Mouse (Mus musculus): ENCODE results near the gene Btbd8. TPM values are rescaled to one million over a fixed set of nuclear protein-coding genes. Genes with fewer than 3 reads are reported as not detected.

Gene Btbd8
- polyA plus RNA-seq (2015; fragmentation: Nextera tagmentation; extraction: Ambion mirVana): 3.4 and 4.2 TPM in 2 replicates

- H3K27me3 ChIP-seq: 0 out of 2 replicates have a peak, but pooled peaks cover 1% of the 10 kb centered on the region
- peak within 1 kb of the TSS; percentile 71 for H3K4me2 ChIP-seq
- peak; percentile 93 for ATAC-seq (ENCODE audit: insufficient number of reproducible peaks, low FRiP score, low TSS enrichment, low read depth)
- no peaks in the 10 kb centered on the region for H3K36me3 ChIP-seq
- under 1% methylated on average over 51 of the region's 51 CpGs for WGBS
- H3K27ac ChIP-seq: peak within 1 kb of the TSS; percentile 93
- H3K9ac ChIP-seq: peak within 1 kb of the TSS; percentile 93
- no peaks in the 10 kb centered on the region for H3K9me3 ChIP-seq
- peak within 1 kb of the TSS; percentile 97 for H3K4me3 ChIP-seq
- H3K4me1 ChIP-seq: peaks cover 6% of the 10 kb centered on the region; the same call in 1 of the 2 replicates
Measured at GRCm38 (mm10) chr5:107437464-107438281, at the start of gene Btbd8. Gene Btbd8 (plus strand): TSS chr5:107437997.

GRCm38 (mm10) chr5:107389373-107389772 is 48.4 kb upstream of the Btbd8 start:
- no peak overlapping the region for H3K4me2 ChIP-seq
- no peaks in the 10 kb centered on the region for H3K9me3 ChIP-seq
- ATAC-seq (ENCODE audit: insufficient number of reproducible peaks, low FRiP score, low TSS enrichment, low read depth): no peak
- 93% methylated on average over 2 of the region's 2 CpGs for WGBS
- no peak overlapping the region for H3K9ac ChIP-seq
- H3K27ac ChIP-seq: no peak overlapping the region
- no peaks in the 10 kb centered on the region for H3K4me1 ChIP-seq
- no peaks in the 10 kb centered on the region for H3K27me3 ChIP-seq
- H3K36me3 ChIP-seq: peaks cover 16% of the 10 kb centered on the region
- H3K4me3 ChIP-seq: no peak overlapping the region

GRCm38 (mm10) chr5:107394437-107394836 is 43.4 kb upstream of the Btbd8 start:
- Histone ChIP-seq H3K27ac (no peak overlapping the region), H3K4me3 (no peak overlapping the region), H3K9ac (no peak overlapping the region), H3K36me3 (no peaks in the 10 kb centered on the region), H3K9me3 (no peaks in the 10 kb centered on the region), H3K27me3 (no peaks in the 10 kb centered on the region), H3K4me1 (no peaks in the 10 kb centered on the region), H3K4me2 (no peak overlapping the region)
- WGBS: 43% methylated on average over 2 of the region's 2 CpGs
- no peak for ATAC-seq (ENCODE audit: insufficient number of reproducible peaks, low FRiP score, low TSS enrichment, low read depth)

GRCm38 (mm10) chr5:107402436-107402835 is 35.4 kb upstream of the Btbd8 start, which contains the start of gene Ephx4:
Gene Ephx4 (plus strand): TSS chr5:107402736.
- no peaks in the 10 kb centered on the region for H3K36me3 ChIP-seq
- peak within 1 kb of the TSS; percentile 56 for H3K4me3 ChIP-seq
- peaks cover 6% of the 10 kb centered on the region; the same call in 1 of the 2 replicates for H3K4me1 ChIP-seq
- 23% methylated on average over 5 of the region's 5 CpGs for WGBS
- H3K9ac ChIP-seq: peak within 1 kb of the TSS; percentile 58
- no peaks in the 10 kb centered on the region for H3K9me3 ChIP-seq
- no peak for ATAC-seq (ENCODE audit: insufficient number of reproducible peaks, low FRiP score, low TSS enrichment, low read depth)
- H3K27me3 ChIP-seq: peaks cover 23% of the 10 kb centered on the region
- H3K4me2 ChIP-seq: peak within 1 kb of the TSS; percentile 94
- no peak within 1 kb of the TSS for H3K27ac ChIP-seq

GRCm38 (mm10) chr5:107403011-107403946 is 34.5 kb upstream of the Btbd8 start:
- H3K27ac ChIP-seq: no peak overlapping the region
- H3K36me3 ChIP-seq: no peaks in the 10 kb centered on the region
- WGBS: under 1% methylated on average over 77 of the region's 80 CpGs
- H3K4me2 ChIP-seq: peak overlapping the region; percentile 94
- peaks cover 23% of the 10 kb centered on the region for H3K27me3 ChIP-seq
- ATAC-seq (ENCODE audit: insufficient number of reproducible peaks, low FRiP score, low TSS enrichment, low read depth): 0 out of 2 replicates have a peak, but pooled peaks have one; percentile 35
- H3K9me3 ChIP-seq: no peaks in the 10 kb centered on the region
- H3K9ac ChIP-seq: peak overlapping the region; percentile 58
- peak overlapping the region; percentile 56 for H3K4me3 ChIP-seq
- peaks cover 6% of the 10 kb centered on the region; the same call in 1 of the 2 replicates for H3K4me1 ChIP-seq

GRCm38 (mm10) chr5:107403947-107404684 is 33.7 kb upstream of the Btbd8 start:
- Histone ChIP-seq H3K4me2 (peak overlapping the region; percentile 94), H3K27ac (no peak overlapping the region), H3K9ac (peak overlapping the region; percentile 58; the same call in 1 of the 2 replicates), H3K36me3 (no peaks in the 10 kb centered on the region), H3K4me1 (peaks cover 6% of the 10 kb centered on the region; the same call in 1 of the 2 replicates), H3K27me3 (peaks cover 23% of the 10 kb centered on the region), H3K9me3 (no peaks in the 10 kb centered on the region), H3K4me3 (peak overlapping the region; percentile 56)
- WGBS: 32% methylated on average over 12 of the region's 12 CpGs
- ATAC-seq (ENCODE audit: insufficient number of reproducible peaks, low FRiP score, low TSS enrichment, low read depth): no peak

- H3K4me3 ChIP-seq: no peak overlapping the region
- peaks cover 23% of the 10 kb centered on the region for H3K27me3 ChIP-seq
- H3K27ac ChIP-seq: no peak overlapping the region
- H3K4me1 ChIP-seq: peaks cover 6% of the 10 kb centered on the region; the same call in 1 of the 2 replicates
- no peak for ATAC-seq (ENCODE audit: insufficient number of reproducible peaks, low FRiP score, low TSS enrichment, low read depth)
- no peaks in the 10 kb centered on the region for H3K9me3 ChIP-seq
- 78% methylated on average over 4 of the region's 4 CpGs for WGBS
- H3K9ac ChIP-seq: no peak overlapping the region
- H3K36me3 ChIP-seq: no peaks in the 10 kb centered on the region
- no peak overlapping the region for H3K4me2 ChIP-seq
Measured at GRCm38 (mm10) chr5:107405361-107405760, 32.4 kb upstream of the Btbd8 start.

GRCm38 (mm10) chr5:107410305-107410704 is 27.5 kb upstream of the Btbd8 start:
- H3K4me1 ChIP-seq: 0 out of 2 replicates have a peak, but pooled peaks cover 3% of the 10 kb centered on the region
- 89% methylated on average over 1 of the region's 1 CpGs for whole genome bisulfite sequencing
- H3K4me2 ChIP-seq: no peak overlapping the region
- ATAC-seq (ENCODE audit: insufficient number of reproducible peaks, low FRiP score, low TSS enrichment, low read depth): no peak
- no peaks in the 10 kb centered on the region for H3K9me3 ChIP-seq
- peaks cover 1% of the 10 kb centered on the region for H3K27me3 ChIP-seq
- no peak overlapping the region for H3K27ac ChIP-seq
- H3K4me3 ChIP-seq: no peak overlapping the region
- no peak overlapping the region for H3K9ac ChIP-seq
- H3K36me3 ChIP-seq: no peaks in the 10 kb centered on the region

- Histone ChIP-seq H3K4me1 (0 out of 2 replicates have a peak, but pooled peaks cover 3% of the 10 kb centered on the region), H3K27me3 (no peaks in the 10 kb centered on the region), H3K9ac (no peak overlapping the region), H3K27ac (peak overlapping the region; percentile 30; the same call in 1 of the 2 replicates), H3K4me2 (no peak overlapping the region), H3K9me3 (no peaks in the 10 kb centered on the region), H3K36me3 (no peaks in the 10 kb centered on the region), H3K4me3 (no peak overlapping the region)
- no peak for ATAC-seq (ENCODE audit: insufficient number of reproducible peaks, low FRiP score, low TSS enrichment, low read depth)
- WGBS: 15% methylated on average over 4 of the region's 4 CpGs
Measured at GRCm38 (mm10) chr5:107411326-107411725, 26.5 kb upstream of the Btbd8 start.

GRCm38 (mm10) chr5:107412285-107412684 is 25.5 kb upstream of the Btbd8 start:
- Histone ChIP-seq H3K27me3 (no peaks in the 10 kb centered on the region), H3K4me1 (0 out of 2 replicates have a peak, but pooled peaks cover 3% of the 10 kb centered on the region), H3K4me3 (no peak overlapping the region), H3K36me3 (no peaks in the 10 kb centered on the region), H3K9me3 (no peaks in the 10 kb centered on the region), H3K9ac (no peak overlapping the region), H3K4me2 (no peak overlapping the region), H3K27ac (no peak overlapping the region)
- 87% methylated on average over 2 of the region's 2 CpGs for WGBS
- no peak for ATAC-seq (ENCODE audit: insufficient number of reproducible peaks, low FRiP score, low TSS enrichment, low read depth)

GRCm38 (mm10) chr5:107415098-107415497 is 22.7 kb upstream of the Btbd8 start:
- Histone ChIP-seq H3K36me3 (no peaks in the 10 kb centered on the region), H3K4me2 (no peak overlapping the region), H3K27me3 (no peaks in the 10 kb centered on the region), H3K9me3 (no peaks in the 10 kb centered on the region), H3K9ac (no peak overlapping the region), H3K4me3 (no peak overlapping the region), H3K27ac (no peak overlapping the region), H3K4me1 (0 out of 2 replicates have a peak, but pooled peaks cover 3% of the 10 kb centered on the region)
- 79% methylated on average over 2 of the region's 2 CpGs for WGBS
- ATAC-seq (ENCODE audit: insufficient number of reproducible peaks, low FRiP score, low TSS enrichment, low read depth): no peak
